Mouse (Mus musculus) adrenal gland, adult 2 months (tissue): Measurements from ENCODE around the gene Sctr. TPM values are rescaled to one million over a fixed set of nuclear protein-coding genes. Genes with fewer than 3 reads are reported as not detected.

Experiments used
- DNase-seq: peaks from one replicate; pipeline ENCODE4 v3.0.0; 2021
- polyA plus RNA-seq: library from polyadenylated mRNA; depleted of rRNA; stranded (reverse); fragments of >200 nt; gene quantifications from 2 replicates; pipeline ENCODE4 v1.2.3, GENCODE M21; 2012
- total RNA-seq, 2 experiments: library from RNA; stranded (reverse); gene quantifications; 2 replicates each; pipeline ENCODE4 v1.2.3; 2021

Sctr gene
- total and polyA plus RNA-seq, 3 experiments: 10.0 to 18.9 (median 10.8) TPM

DNA sequence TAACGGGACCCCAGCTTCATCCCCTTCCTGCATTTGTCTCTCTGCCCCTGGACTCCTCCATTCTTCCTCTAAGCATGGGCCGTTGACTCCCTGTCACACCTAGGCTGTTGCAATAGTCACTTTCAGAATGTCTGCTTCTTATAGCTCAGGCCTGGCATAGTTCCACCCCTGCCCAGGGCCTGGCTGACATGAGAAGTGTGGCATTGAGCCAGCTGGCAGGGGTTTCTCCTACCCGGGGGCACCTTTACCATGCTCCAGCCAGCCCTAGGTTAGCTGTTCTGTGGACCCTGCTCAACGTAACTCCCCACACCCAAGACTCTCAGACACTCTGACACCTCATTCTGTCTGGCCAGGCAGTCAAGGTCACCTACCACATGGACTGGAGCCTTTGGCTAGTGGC is 21.0 kb downstream of the Sctr start:
- no peak for DNase-seq

DNA sequence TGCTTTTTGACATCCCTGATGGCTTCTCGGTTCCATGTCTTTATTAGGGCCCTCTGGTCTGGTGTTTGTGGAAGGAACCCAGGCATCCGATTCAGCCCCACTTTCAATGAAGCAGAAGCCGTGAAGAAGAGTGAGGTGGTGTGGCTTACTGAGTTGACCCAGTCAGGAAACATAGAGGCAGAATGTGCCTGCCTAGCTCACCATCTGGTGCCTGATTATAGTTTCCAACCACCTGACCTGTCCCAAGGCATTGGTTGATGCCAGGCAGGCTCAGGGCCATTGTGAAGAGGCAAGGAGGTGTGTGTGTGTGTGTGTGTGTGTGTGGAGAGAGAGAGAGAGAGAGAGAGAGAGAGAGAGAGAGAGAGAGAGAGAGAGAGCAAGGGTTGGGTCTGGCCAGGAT is 23.8 kb downstream of the Sctr start:
- no peak for DNase-seq

DNA sequence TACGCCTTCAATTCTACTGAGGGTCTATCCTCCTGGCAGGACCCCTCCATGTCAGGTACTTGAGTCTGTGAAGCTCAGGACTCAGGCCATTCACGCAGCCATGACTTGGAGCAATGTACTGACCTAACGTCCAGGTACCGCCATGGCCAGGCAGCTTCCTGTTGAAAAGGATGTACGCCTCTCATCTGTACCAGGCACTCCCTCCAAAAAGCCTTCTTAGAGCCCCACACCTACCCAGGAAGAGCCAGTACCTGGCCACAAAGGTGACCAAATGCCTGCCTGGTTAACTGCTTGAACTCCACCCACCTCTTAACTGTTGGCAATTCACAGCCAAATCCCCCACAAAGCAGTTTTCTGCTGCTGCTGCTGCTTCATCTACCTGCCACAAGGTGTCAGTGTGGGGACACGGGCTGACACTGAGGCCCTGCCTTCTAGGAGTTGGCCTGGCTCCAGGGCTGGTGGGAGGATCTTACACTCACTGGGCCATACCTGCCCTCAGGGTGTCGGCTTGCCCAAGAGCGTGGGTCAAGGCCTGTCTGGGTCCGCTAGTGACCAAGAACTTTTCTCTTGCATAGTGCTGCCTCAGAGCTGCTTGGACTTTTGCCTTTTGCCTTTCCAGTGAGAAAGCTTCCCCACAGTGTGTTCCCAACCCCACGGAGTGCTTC is 26.2 kb downstream of the Sctr start:
- DNase-seq: peak; percentile 83

DNA sequence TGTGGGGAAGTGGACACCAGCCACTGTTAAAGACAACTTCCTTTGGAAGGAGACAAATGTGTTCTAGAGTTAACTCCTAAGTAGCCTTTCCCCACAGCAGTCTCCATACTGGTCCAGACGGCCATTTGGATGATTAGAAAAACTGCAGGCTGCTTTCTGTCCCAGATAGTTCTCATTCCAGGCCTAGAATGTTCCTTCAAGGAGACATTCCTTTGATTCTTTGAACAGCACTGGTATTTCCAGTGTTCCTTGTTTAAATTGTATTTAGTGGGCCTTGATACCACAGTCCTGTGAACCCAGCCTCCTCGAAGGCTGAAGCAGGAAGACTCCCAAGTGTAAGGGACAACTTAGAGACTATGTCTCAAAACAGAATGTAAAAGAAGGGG is 26.8 kb downstream of the Sctr start:
- no peak for DNase-seq

DNA sequence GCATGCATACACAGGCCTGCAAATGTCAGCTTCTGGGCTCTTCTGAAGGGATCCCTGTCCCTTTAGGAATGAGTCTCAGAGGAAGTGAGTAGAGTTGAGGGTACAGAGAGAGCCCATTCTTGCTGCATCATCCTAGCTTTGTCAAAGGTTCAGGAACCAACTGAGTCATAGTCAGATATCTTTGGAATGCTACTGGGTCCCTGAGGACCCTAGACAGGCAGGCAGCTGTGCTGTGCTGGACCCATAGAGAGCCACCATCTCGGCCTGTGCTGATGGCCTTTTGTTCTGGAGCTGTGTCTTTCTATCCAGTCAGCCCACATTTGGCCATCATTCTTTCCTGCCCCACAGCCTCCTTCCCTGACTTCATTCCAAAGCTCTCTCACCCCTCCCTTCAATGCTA is 28.1 kb downstream of the Sctr start:
- DNase-seq: no peak

DNA sequence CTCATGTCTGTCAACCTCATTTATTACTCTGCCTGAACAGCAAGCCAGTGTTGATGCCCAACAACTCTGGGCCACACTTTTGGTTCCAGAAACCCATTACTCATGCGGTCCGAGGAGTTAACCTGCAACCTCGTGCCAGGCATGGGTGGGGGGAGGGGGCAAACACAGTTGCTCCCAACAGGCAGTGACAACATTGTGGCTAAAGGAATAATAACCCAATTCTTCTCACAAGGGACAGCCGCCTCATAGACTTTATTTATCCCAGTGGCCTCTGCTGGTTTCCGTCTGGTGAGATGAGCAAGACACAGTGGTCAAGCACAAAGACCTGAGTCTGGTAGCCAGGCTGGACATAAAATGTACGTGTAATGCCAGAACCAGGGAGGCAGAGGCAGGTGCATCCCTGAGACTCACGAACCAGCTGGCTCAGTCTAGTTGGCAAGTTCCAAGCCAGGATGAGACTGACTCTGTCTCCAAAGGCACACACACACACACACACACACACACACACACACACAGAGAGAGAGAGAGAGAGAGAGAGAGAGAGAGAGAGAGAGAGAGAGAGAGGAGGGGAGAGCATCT is 28.9 kb downstream of the Sctr start:
- no peak for DNase-seq

DNA sequence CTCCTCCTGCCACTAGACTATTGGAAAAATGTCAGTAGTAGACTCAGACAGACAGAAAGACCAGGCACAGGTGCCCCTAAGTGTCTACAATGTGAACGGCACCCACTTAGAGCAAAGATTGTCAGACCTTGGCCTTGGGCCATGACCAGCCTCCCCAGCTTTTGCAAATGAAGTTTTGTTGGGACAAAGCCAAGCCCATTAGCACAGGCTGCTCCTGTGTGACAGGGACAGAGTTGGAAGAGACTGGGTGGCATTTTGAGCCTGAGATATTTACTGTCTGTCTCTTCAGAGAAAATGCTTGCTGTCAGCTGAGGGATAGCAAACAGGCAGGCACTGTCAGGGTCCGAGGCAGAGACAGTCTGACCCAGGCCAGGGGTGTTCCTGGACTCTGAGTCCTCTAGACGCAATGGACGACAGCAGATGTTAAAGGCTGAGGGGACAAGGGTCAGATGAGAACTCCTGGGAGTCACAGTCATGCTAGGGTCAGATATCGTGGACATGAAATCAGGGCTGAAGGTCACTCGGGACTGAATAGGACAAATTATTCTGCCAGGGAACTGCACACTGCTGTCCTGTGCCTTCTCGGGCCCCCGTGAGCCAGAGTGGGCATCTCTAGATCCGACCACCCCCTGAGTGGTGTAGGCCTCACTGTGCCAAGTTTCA is 30.5 kb downstream of the Sctr start:
- DNase-seq: peak; percentile 54

DNA sequence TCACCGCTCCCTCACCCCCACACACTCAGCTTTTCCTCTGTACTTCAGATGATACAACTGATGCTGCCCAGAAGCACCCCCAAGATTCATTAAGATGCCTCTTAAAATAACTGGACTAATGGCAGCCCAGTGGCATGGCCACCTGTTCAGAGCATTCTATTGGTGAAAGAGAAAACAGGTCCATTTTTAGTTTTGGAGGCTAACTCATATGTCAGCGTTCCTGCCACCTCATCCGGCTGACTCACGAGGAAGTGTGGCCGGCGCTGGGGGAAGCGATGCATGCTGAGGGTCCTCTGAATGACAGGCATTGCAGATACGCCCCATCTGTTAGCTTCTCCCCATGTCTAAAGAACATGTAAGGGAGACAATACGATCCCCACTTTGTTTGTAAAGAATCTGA is 31.9 kb downstream of the Sctr start:
- no peak for DNase-seq

DNA sequence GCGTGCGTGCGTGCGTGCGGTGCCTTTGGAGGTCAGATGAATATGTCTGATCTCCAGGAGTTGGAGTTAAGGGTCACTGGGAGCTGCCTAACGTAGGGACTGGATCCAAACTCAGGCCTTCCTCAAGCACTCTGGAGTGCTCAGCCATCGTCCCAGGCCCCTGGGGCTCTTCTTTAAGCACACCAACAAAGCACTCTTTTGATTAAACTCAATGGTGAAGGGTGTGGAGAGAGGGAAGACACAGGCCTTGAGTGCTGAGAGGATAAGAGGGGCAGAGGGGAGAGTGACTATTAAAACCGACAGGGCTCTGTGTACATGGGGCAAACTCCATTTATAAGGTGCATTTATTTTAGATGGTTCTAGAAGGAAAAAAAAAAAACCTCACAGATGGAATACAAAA is 35.7 kb downstream of the Sctr start:
- no peak for DNase-seq

DNA sequence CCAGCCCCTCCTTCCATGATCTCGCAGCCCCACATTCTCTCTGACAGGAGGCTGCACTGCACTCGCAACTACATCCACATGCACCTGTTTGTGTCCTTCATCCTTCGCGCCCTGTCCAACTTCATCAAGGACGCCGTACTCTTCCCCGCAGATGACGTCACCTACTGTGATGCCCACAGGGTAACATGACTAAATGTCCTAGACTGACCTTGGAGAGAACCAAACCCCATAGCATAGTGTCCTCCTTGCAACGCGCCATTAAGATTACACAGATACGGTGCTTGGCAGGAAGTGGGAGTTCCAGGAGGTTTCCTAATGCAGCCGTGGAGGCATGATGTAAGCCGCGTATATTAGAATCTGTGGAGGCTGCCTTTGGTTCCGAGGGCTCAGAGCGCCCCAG is 37.9 kb downstream of the Sctr start:
- DNase-seq: no peak

DNA sequence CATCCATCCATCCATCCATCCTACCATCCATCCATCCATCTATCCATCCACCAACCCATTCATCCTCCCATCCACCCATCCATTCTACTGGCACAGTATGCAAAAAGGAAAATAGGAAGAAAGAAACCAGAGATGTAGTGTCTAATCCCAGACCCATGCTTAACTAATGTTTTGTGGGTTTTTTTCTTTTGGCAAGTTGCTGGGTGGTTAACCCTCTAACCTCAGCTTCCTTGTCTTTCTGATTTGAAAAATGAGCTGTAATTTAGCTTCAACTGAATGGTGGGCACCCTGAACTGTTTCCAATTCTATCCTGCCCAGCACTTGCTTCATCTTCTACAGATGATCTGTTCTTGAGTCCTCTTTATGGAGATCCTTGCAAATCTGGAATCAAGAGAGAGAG is 40.6 kb downstream of the Sctr start:
- no peak for DNase-seq

DNA sequence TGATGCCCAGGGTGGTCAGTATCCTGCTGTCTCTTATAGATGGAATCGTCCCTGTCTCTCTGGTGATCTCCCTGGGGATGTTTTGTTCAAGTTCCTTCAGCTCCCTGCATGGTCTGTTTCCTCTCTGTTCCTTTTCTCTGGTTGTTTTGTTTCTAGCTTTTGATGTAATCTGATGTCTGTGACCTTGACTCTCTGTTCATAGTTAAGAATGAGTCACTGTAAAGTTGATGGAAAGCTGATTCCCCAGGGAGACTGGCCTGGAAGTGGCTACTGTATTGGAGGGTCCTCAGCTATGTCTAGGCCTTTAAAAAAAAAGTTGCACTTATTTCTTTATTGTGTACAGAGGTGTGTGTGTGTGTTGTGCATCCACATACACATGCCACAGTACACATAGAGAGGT is 44.4 kb downstream of the Sctr start:
- DNase-seq: no peak

DNA sequence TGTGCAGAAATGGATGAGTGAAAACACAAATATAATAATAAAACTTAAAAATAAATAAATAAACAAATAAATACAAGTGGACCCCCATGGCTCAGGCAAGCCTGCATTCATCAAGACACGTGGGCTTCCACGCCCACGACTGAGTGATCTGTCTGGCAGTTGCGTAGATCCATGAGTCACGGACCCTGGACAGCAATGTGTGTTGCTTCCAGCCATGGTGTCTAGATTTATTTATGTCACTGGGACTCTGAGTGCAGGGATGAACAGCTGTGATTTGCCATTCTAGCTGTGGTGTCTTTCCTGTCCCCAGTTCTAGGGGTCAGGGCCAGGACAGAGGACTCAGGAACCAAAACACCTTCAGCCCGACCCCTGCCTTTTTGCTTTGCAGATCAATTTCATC is 48.3 kb downstream of the Sctr start:
- peak; percentile 85 for DNase-seq

DNA sequence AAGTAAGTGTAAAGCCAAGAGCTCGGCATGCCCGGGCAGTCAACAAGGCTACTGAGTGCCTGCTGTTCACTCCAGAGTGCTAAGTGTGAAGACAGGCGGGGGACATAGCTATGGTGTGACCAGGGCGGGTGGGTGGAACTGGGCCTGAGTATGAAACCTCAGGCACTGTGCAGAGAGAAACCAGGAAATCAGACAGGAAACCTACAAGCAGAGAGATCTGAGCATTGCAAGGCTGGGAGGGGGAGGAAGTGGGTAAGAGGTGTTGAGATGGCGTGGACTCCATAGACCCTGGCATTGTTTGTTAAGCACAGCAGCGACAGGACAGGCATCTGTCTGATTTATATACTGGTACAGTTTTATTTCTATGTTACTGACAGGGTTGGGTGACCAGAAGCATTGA is 48.8 kb downstream of the Sctr start:
- DNase-seq: no peak

DNA sequence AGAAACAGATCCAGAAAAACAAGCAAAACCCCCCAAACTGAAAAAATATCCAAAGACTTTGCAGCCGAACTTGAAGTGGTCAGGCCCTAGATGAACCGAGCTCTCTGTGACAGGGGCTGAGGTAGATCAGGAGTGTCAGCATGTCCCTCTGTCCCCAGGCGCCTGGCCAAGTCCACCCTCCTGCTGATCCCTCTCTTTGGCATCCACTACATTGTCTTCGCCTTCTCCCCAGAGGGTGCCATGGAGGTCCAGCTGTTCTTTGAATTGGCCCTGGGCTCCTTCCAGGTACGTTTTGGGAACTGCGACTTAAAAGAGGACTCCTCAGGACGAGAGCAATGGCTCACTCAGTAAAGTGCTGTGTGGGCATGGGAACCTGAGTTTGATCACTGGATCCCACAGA is 49.5 kb downstream of the Sctr start:
- DNase-seq: no peak

DNA sequence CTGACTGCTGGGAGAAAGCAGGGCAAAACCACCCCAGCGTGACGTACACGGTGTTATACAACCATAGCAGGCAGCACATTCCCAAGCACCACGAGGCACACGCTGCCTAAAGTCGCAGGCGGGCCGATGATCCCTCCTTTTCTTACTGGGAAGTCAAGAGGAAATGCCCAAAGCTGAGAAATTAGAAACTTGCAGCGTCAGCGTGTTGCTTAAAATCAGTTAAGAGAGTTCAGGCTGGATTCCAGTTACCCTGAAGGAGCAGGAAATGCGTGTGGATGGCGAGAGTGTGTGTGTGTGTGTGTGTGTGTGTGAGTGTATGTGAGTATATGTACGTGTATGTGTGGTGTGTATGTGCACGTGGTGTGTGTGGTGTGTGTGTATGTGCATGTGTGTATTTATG is 50.4 kb downstream of the Sctr start:
- no peak for DNase-seq

DNA sequence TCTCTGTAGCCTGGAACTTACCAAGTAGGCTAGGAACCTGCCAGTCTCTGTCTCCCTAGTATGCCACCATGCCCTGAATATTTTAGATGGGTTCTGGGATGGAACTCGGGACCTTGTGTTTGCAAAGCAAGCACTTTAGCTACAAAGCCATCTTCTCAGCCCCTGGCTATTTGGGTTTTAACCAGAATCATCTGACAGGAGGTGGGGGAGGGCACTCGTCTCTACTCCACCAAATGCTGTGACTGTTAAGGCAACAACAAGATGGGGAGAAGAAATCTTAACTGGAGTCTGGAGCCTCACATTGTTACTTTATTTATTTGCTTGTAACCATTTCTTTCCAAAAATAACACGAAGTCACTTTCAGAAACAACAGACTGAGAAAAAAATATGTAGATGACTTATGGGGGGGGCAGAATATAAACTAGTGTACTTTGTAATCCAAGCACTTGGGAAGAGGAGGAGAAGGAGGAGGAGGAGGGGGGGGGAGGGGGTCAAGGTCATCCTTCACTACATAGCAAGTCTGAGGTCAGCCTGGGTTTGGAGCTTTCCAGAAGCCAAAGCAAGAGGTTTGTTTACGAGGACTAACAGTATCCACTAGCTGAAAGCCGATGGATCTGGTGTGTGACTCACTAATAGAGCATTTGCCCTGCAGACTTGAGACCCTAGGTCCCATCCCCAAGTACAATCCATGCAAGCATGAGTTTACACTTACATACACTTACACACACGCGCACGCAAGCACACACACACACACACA is 51.2 kb downstream of the Sctr start:
- DNase-seq: no peak

DNA sequence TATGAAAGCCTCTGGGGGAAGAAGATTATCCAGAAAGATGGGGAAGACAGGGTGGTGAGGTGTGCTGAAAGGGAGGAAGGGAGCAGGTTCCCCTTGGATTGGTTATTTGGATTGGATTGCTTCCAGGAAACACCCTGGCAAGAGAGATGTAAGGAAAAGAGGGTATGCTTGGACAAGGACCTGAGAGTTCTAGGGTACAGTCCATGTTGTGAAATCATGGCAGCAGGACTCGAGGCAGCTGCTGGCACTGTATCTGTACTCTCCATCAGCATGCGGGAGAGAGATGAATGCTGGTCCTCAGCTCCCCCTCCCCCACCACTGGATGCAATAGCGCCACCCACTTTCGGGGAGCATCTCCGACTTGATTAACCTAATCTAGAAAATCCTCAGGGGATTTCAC is 54.0 kb downstream of the Sctr start:
- no peak for DNase-seq

DNA sequence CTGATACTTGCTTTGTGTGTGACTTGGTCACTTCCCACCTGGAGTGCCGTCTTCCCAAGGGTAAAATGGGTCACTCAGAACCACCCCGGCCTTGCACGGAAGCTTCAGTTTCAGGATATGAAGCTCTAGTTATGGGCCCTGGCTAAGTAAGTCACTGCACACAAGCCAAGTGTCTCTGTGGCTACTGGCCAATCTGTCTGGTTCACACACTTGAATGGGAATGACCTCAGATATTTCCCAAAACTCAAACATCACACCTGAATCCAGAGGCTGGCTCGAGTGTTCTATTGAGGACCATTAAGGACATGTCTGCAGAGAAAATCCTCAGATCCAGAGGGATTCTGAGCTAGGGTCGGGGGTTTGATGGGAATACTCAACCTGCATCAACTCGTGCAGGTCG is 55.5 kb downstream of the Sctr start:
- DNase-seq: no peak

DNA sequence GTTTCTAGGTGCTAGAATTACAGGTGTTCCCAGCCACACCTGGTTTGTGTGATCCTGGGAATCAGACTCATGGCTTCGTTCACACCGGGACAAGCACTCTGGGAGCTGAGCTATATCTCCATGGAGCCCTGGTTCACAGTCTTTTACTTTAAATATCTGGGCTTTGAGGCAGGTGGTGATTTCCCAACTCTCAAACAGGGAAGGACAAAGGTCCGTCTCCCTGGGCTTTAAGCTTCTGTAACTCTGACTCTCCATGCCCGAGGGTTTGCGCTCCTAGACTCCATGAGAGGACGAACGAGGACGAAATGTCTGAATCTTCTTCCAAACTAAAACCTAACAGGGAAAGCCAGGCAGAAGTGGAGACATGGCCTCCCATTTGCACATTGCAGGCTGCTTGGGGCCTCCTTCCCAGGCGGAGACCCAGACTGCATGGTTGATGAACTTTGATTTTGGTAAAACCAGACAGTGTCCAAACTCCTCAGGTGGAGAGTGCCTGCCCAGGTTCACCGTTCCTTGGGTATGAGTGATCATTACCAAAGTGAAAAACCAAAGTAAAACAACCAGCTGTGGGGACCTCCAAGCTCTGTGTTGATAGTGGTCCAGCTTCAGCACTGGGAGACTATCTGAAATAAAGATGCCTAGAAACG is 57.5 kb downstream of the Sctr start:
- DNase-seq: no peak

DNA sequence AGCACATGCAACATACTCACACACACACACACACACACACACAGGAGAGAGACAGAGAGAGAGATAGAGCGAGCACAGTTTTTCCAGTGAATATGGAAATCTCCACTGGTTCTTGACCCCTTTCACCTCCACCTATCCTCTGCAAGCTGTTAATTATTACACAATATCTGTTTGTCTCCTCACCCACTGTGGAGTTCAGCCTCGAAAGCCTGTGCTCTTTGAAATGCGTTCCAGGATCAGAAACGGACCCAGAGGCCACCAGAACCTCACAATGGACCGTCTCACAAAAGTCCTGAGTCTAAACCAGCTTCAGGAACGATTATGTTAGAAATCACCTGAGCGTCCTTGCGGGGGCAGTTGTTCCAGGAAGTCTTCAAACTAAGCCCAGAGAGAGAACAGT is 59.5 kb downstream of the Sctr start:
- no peak for DNase-seq

DNA sequence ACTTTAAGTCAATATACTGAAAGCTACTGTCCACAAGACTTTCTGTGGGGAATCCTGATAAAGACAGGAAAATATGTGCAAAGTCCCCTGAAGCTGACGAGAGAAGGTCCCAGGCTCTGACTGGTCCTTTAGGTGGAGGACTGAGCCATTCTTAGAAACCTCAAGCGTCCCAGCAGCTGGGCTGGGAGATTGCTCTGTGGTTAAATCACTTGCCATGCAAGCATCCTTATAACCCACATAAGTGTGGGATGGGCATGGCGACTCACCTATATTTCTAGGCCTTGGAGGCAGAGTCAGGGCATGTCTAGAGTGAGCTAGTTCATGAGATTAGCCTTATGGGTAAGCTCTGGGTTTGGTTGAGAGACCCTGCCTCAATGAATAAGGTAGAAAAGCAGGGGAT is 59.9 kb downstream of the Sctr start:
- DNase-seq: no peak

DNA sequence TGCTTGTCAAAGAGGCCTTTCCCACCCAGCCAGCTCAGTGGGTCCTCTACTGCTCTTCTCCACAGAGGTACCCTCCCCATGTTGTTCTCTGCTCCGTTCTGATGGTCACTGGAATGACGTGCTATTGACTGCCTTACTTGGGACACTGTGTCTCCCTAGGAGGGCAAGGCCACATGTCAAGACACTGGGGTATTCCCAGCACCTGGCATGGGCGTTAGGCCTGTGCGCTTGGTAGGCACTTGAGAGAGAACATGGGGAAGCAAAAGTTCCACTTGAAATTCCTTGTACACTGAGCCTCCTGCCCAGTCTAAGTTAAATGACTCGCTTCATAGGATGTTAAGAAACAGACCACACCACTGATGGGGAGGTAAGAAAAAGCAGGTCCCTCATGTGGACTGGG is 62.4 kb downstream of the Sctr start:
- DNase-seq: no peak
